Mouse (Mus musculus) G1E (cell line): ENCODE data around the gene Ufd1. TPM values are rescaled to one million over a fixed set of nuclear protein-coding genes. Genes with fewer than 3 reads are reported as not detected.
"Not testable (repeated sequence)": the region's sequence is repeated elsewhere in the genome, so short reads cannot be mapped to it uniquely, and the experiment has no call there.

Experiments used
- ATAC-seq: 2 replicates; pipeline ENCODE4 v1.8.0; 2016; ENCODE audit warnings: mild to moderate bottlenecking; ENCODE audit not compliant: insufficient number of reproducible peaks, poor library complexity, low FRiP score, severe bottlenecking; ENCODE audit errors: extremely low read depth
- DNase-seq: peaks from one replicate; pipeline ENCODE4 v3.0.0; 2012; ENCODE audit warnings: low spot score
- H3K27me3 ChIP-seq: 2 replicates; pipeline ENCODE4 v1.6.1; 2012; ENCODE audit warnings: mild to moderate bottlenecking, low read length, inconsistent platforms; ENCODE audit not compliant: insufficient read depth
- H3K36me3 ChIP-seq: replicated peaks from 2 replicates; pipeline ENCODE3; 2012; ENCODE audit warnings: mild to moderate bottlenecking, inconsistent platforms
- H3K4me1 ChIP-seq: 2 replicates; pipeline ENCODE4 v1.6.1; 2012; ENCODE audit warnings: low read depth, low read length, inconsistent platforms, mixed read lengths; ENCODE audit not compliant: insufficient read depth
- H3K4me3 ChIP-seq: 2 replicates; pipeline ENCODE4 v1.5.1; 2012; ENCODE audit warnings: low read depth, mild to moderate bottlenecking, inconsistent platforms, low read length, moderate library complexity, mixed read lengths
- H3K9me3 ChIP-seq: replicated peaks from 2 replicates; pipeline ENCODE4 v1.6.1; 2012; ENCODE audit warnings: inconsistent platforms
- CTCF ChIP-seq: IDR thresholded peaks from 2 replicates; pipeline ENCODE4 v1.5.1; 2012; ENCODE audit warnings: low read depth, low read length, inconsistent platforms, mixed read lengths
- GATA1 ChIP-seq: IDR thresholded peaks from 2 replicates; pipeline ENCODE4 v1.6.1; 2012; ENCODE audit warnings: borderline replicate concordance, low read length, inconsistent platforms, mixed read lengths
- GATA2 ChIP-seq: IDR thresholded peaks from 2 replicates; pipeline ENCODE4 v1.6.1; 2012; ENCODE audit warnings: low read depth, low read length, inconsistent platforms, borderline replicate concordance
- POLR2AphosphoS5 ChIP-seq: IDR thresholded peaks from 2 replicates; pipeline ENCODE4 v1.6.1; 2012; ENCODE audit warnings: low read depth, low read length, inconsistent platforms; ENCODE audit not compliant: insufficient replicate concordance
- TAL1 ChIP-seq: conservative IDR thresholded peaks from 2 replicates; pipeline ENCODE4 v1.6.1; 2012; ENCODE audit warnings: low read depth, low read length, inconsistent platforms, mixed read lengths
- polyA plus RNA-seq: library from polyadenylated mRNA; stranded (reverse); fragments of >175 nt; gene quantifications from 2 replicates; pipeline ENCODE4 v1.2.3, GENCODE M21; 2012
- total RNA-seq, 2 experiments: library from RNA; stranded (forward) in 1 of 2; stranded (reverse) in 1 of 2; fragments of 200-1000 nt in 1 of 2; fragments of >200 nt in 1 of 2; fragmentation: Nextera tagmentation in 1 of 2; gene quantifications; 2 replicates each; pipeline ENCODE4 v1.2.3; 2014 to 2017

Gene Ufd1
- total and polyA plus RNA-seq, 3 experiments, result 7.6 to 78.3 (median 70.9) TPM

DNA sequence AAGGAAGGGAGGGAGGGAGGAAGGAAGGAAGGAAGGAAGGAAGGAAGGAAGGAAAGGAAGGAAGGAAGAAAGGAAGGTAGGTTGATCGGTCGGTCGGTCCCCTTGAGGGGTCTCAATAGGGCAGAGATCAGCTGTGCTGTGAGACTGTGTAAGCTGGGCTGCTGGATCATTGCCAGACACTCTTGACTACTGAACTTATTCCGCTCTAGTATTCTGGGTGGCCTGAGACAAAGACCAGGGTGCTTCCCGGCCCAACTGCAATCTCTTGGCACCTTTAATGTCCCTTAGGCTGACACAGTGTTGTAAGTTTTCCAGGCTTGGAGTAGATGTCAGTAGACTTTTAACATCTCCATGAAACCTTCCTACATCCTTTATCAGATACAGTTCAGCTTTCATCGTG lies 17.5 kb downstream of the Ufd1 start:
- ATAC-seq (no peak), DNase-seq (no peak)
- TF ChIP-seq TAL1 (no peak), CTCF (no peak), GATA1 (no peak), GATA2 (no peak), POLR2AphosphoS5 (no peak)
- Histone ChIP-seq H3K4me3 (no peak overlapping the region), H3K27me3 (no peaks in the 10 kb centered on the region), H3K36me3 (peaks cover 97% of the 10 kb centered on the region), H3K9me3 (no peaks in the 10 kb centered on the region), H3K4me1 (no peaks in the 10 kb centered on the region)

GRCm38 (mm10) chr16:18833486-18833885 lies 21.9 kb downstream of the Ufd1 start:
- TF ChIP-seq TAL1 (no peak), GATA2 (no peak), POLR2AphosphoS5 (no peak)
- H3K9me3 ChIP-seq, result no peaks in the 10 kb centered on the region
- H3K27me3 ChIP-seq, result no peaks in the 10 kb centered on the region
- peaks cover 22% of the 10 kb centered on the region for H3K4me1 ChIP-seq
- no peak for ATAC-seq
- H3K36me3 ChIP-seq, result peaks cover 78% of the 10 kb centered on the region
- H3K4me3 ChIP-seq, result no peak overlapping the region
- no peak for DNase-seq

- peaks cover 71% of the 10 kb centered on the region for H3K36me3 ChIP-seq
- ATAC-seq, result no peak
Observed at GRCm38 (mm10) chr16:18836073-18836467, 24.5 kb downstream of the Ufd1 start.

DNA sequence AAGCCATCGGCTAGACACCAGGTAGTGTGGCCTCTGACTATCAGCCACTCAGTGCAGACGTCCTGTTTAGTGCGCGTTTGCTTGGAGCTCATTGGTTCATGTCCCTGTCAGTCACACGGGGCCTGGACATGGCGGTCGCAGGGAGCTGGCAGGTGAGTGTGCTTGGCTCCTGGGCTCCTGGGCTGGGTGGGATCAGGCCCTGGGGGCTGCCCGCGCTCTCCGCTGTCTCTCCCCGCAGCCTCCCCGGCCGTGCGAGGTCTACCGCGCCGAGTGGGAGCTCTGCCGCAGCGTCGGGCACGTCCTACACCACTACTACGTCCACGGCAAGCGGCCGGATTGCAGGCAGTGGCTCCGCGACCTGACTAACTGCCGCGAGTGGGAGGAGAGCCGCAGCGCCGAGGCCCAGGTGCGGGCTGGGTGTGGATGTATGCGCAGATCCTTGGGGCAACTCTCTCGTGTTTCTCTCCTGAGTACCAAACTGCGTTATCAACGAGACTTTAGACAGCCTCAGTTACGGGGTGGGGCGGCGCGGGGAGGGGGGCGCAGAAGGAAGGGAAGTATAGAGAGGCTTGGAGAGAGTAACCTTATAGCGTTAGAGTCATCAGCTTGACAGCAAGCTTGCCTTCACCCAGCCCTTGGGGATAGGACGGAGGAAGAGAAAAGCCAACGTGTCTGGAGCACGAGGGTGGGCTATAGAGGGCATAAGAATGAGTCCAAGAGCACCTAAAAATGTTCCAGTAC lies 25.1 kb downstream of the Ufd1 start, which contains the start of the genes 2510002D24Rik and Gm28539:
Gene 2510002D24Rik (plus strand): TSS at position 111 of the 741 bp plus-strand sequence.
Gene Gm28539 (plus strand): TSS at position 117 of the 741 bp plus-strand sequence.
- Histone ChIP-seq H3K27me3 (no peaks in the 10 kb centered on the region), H3K9me3 (no peaks in the 10 kb centered on the region), H3K4me3 (peak within 1 kb of the TSS; percentile 91), H3K4me1 (peaks cover 27% of the 10 kb centered on the region), H3K36me3 (peaks cover 70% of the 10 kb centered on the region)
- ATAC-seq, result peak; percentile 90
- peak; percentile 97 for DNase-seq
- TF ChIP-seq GATA2 (no peak), POLR2AphosphoS5 (peak; percentile 55; the same call in 1 of the 2 replicates)

More at GRCm38 (mm10) chr16:18836073-18836467, 24.5 kb downstream of the Ufd1 start:
- H3K27me3 ChIP-seq, result no peaks in the 10 kb centered on the region
- H3K9me3 ChIP-seq, result no peaks in the 10 kb centered on the region
- DNase-seq, result no peak
- peak overlapping the region; percentile 91 for H3K4me3 ChIP-seq
- TF ChIP-seq TAL1 (no peak), GATA1 (no peak), GATA2 (no peak), POLR2AphosphoS5 (no peak), CTCF (no peak)
- peaks cover 27% of the 10 kb centered on the region for H3K4me1 ChIP-seq

GRCm38 (mm10) chr16:18838346-18838745 lies 26.8 kb downstream of the Ufd1 start:
- H3K4me3 ChIP-seq, result no peak overlapping the region
- no peak for TF ChIP-seq CTCF
- no peak for TF ChIP-seq GATA2
- TF ChIP-seq GATA1, result no peak
- no peak for TF ChIP-seq TAL1
- H3K4me1 ChIP-seq, result peaks cover 27% of the 10 kb centered on the region

GRCm38 (mm10) chr16:18846301-18846820 lies 34.8 kb downstream of the Ufd1 start:
- H3K36me3 ChIP-seq, result peaks cover 4% of the 10 kb centered on the region
- no peak for TF ChIP-seq TAL1
- no peak for TF ChIP-seq GATA1
- TF ChIP-seq GATA2, result no peak
- TF ChIP-seq POLR2AphosphoS5, result no peak
- no peak for TF ChIP-seq CTCF
- DNase-seq (no peak), ATAC-seq (no peak)
- H3K4me1 ChIP-seq, result 0 out of 2 replicates have a peak, but pooled peaks cover 2% of the 10 kb centered on the region
- H3K4me3 ChIP-seq, result no peak overlapping the region
- H3K27me3 ChIP-seq, result no peaks in the 10 kb centered on the region
- H3K9me3 ChIP-seq, result no peaks in the 10 kb centered on the region

More at GRCm38 (mm10) chr16:18838346-18838745, 26.8 kb downstream of the Ufd1 start:
- ATAC-seq, result no peak
- H3K9me3 ChIP-seq, result no peaks in the 10 kb centered on the region
- peaks cover 55% of the 10 kb centered on the region for H3K36me3 ChIP-seq
- no peak for DNase-seq
- H3K27me3 ChIP-seq, result no peaks in the 10 kb centered on the region

DNA sequence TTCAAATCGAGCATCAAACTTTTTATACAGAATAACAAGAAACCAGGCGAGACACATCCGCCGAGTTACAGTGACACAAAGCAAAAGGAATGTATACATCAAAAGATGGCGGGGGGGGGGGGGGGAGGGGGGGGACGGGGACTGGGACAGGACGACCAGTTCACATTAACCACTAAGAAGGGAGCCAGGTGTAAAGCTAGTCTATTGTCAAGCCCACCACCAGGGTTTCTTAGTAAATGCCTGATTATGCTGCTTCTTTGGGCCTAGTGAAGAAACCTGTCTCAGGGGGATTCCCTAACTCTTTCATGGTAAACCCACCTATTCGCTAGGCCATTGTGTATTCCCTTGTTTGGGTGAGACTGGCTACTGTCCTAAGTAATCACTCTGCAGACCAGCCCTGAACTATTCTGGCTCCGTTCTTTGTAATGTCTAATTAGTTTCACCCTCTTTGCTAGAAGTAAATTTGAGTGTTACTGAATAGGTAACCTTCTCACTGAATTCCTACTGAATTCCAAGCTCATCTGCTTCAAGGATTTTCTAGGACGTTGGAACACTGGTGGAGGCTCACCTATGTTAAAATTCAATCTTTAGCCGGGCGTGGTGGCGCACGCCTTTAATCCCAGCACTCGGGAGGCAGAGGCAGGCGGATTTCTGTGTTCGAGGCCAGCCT lies 38.1 kb downstream of the Ufd1 start:
- H3K36me3 ChIP-seq, ATAC-seq, H3K9me3 ChIP-seq, H3K27me3 ChIP-seq, H3K4me3 ChIP-seq, DNase-seq, H3K4me1 ChIP-seq: not testable (repeated sequence)
